Mouse (Mus musculus): Measurements from ENCODE around the gene Fam173b. TPM values are rescaled to one million over a fixed set of nuclear protein-coding genes. Genes with fewer than 3 reads are reported as not detected.
"Not testable (repeated sequence)": the region's sequence is repeated elsewhere in the genome, so short reads cannot be mapped to it uniquely, and the experiment has no call there.

Gene Fam173b
- 10 to 100 TPM; 12.9 to 13.5 TPM for total RNA-seq (2021)
- long read RNA-seq, experiment 1, full-length matches to known transcripts, result 2 of 2 reads
- long read RNA-seq, experiment 1, partial matches to known transcripts, result 0 of 2 reads
- long read RNA-seq, experiment 1, other reads (novel, unspliced or antisense), result 0 of 2 reads
- long read RNA-seq, experiment 2, full-length matches to known transcripts, result 9 of 13 reads
- long read RNA-seq, experiment 2, partial matches to known transcripts, result 1 of 13 reads
- long read RNA-seq, experiment 2, other reads (novel, unspliced or antisense), result 3 of 13 reads

GRCm38 (mm10) chr15:31601646-31602374 lies at the start of gene Fam173b, which contains the start of gene Cct5:
TSS of gene Fam173b (plus strand) at chr15:31601852.
TSS of gene Cct5 (minus strand) at chr15:31601804.
- peak; percentile 98 to 100 for DNase-seq (ENCODE audit: low spot score in 2 of 2)

GRCm38 (mm10) chr15:31554855-31555254 lies 46.8 kb upstream of the Fam173b start:
- DNase-seq (ENCODE audit: low spot score in 2 of 2), result no peak

DNA sequence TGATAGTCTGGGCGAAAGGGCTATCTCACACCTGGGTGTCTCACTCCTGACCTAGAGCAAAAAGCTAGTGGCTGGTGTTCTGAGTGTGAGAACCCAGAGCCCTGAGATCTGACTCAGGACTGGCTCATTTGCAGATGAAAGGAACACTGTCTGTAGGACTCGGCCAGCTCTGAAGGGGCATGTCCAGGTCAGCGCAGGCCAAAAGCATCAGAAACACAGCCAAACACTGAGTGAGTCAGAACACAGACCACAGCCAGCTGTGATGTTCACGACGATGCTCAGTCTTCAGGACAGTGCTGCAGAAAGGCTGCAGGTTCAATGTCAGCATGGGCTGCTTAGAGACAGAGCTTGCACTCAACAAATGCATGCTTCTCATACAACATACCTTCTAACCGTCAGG lies 40.3 kb upstream of the Fam173b start:
- no peak for DNase-seq (ENCODE audit: low spot score in 2 of 2)

- DNase-seq (ENCODE audit: low spot score in 2 of 2), result no peak
These were observed 39.7 kb upstream of the Fam173b start for GRCm38 (mm10) chr15:31561976-31562375.

GRCm38 (mm10) chr15:31562847-31563246 lies 38.8 kb upstream of the Fam173b start:
- no peak for DNase-seq (ENCODE audit: low spot score in 2 of 2)

- no peak for DNase-seq (ENCODE audit: low spot score in 2 of 2)
These were observed 37.8 kb upstream of the Fam173b start for GRCm38 (mm10) chr15:31563577-31564546.

- DNase-seq (ENCODE audit: low spot score in 2 of 2), result no peak
These were observed 36.5 kb upstream of the Fam173b start, which contains the start of gene Cmbl for GRCm38 (mm10) chr15:31565184-31565583. TSS of gene Cmbl (plus strand) at chr15:31565389.

DNA sequence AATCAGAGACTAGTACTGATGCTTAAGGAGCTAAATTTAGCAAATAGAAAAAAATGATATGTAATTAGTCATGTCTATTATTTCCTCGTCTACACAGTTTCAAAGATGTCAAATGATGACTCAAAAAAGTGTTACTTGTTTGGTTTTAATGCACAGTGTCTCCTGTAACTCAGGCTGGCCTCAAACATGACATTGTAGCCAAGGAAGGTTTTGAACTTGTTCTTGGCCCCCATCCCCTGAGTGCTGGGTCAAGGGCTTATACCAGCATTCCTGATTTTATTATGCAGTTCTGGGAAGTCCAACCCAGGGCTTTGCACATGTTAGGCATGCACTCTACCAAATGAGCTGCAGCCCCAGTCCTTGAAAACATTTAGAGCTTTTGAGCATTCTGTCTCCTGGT lies 35.9 kb upstream of the Fam173b start:
- no peak for DNase-seq (ENCODE audit: low spot score in 2 of 2)

GRCm38 (mm10) chr15:31567431-31567830 lies 34.2 kb upstream of the Fam173b start:
- DNase-seq (ENCODE audit: low spot score in 2 of 2), result no peak

DNA sequence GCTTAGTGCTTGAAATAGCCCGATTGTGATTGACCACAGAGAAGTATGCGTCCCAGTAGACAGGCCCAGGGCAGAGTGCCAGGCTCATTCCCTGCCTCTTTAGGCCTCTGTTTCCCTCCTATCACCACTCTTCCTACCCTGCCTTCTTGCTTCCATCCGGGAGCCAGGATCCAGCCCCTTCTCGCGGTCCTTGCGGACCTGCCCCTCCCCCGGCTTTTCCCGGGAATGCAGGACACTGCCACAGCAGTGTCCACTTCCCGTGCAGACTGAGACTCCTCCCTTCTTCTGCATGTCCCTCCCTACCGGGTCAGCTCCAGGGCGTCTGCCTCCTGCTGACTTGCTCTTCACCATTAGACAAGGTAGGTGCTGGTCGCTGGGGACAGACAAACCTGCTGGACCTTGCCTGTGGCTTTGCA lies 33.1 kb upstream of the Fam173b start:
- DNase-seq (ENCODE audit: low spot score in 2 of 2), result no peak

DNA sequence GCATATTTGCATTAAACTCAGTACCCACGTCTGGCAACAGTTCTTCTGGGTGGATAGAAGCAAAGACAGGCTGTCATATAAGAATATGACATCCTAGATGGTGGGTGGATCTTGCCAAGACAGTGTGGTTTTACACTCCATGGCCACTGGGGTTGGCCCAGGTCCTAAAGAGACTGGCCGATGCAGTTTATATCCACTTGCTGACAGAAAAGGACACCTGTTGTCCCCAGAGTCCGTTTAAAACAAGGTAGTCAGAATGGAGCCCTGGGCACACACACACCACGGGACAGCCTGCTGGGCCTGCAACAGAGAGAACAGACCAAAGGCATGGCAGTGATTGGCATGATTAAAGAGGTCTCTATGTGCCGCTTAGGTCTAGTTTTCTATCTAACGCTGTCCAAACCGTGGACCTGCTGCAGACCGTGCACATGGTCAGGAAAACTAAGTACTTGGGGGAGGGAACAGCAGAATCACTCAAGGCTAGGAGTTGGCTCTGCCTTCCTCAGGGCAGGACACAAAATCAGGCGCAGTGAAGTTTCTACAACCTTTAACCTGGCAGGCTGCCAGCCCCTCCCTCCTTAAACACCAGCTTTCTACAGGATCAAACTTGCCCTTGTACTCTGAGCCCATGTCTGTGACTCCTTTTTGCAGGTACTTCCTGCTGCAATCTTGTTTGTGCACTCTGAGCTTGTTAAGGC lies 32.2 kb upstream of the Fam173b start:
- no peak for DNase-seq (ENCODE audit: low spot score in 2 of 2)

DNA sequence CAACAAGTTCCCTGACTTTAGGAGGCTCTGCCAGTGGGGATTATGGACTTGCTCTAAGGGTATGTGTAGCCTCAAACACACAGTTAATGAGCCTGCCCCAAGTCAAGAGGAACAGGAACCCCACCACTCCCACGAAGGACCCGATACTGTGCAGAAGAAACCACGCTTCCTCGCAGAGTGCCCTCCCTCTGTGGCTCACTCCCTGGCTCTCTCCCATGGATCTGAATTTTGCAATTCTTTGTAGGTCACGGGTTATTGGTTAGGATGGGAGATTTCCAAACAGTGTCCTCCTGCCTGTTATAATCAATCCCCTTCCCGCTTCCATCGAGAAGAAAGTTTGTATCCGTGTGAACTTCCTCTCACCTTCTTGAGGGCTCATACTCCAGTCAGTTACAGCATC lies 30.7 kb upstream of the Fam173b start:
- DNase-seq (ENCODE audit: low spot score in 2 of 2), result no peak

DNA sequence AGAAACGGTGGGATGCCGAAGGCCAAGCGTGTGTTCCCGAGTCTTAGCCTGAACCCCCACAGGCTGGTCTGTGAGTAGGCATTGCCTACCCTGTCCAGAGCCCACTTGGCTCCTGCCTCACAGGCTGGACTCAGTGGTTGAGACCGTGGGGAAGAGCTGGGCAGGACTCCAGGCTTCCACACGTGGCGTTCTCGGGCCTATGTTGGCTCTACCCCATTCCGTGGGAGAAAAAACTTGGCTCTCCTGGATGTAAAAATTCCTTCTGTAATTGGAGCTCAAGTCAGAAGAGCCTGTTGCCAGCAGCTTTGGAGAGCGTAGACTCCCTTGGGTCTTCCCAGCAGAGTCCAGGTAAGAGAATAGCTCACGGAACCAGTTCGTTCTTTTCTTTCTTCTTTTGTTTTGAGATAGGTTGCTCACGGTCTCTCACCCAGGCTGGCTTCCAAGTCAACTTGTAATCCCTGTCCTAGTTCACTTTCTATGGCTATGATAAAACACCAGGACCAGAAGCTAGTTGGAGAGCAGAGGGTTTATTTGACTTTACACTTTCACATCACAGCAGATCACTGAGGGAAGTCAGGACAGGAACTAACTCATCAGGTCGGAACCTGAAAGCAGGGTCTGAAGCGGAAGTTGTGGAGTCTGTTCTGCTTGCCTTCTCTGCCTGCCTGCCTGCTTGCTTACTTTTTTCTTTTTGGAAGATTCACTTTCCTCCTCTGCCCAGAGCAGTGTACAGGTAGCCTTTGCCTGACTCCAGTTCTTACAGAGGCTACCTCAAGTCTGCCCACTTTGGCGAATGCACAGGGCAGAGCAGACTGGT lies 29.5 kb upstream of the Fam173b start:
- no peak for DNase-seq (ENCODE audit: low spot score in 2 of 2)

GRCm38 (mm10) chr15:31573287-31573686 lies 28.4 kb upstream of the Fam173b start:
- no peak for DNase-seq (ENCODE audit: low spot score in 2 of 2)

- no peak for DNase-seq (ENCODE audit: low spot score in 2 of 2)
These were observed 28.0 kb upstream of the Fam173b start for GRCm38 (mm10) chr15:31573692-31574091.

- DNase-seq (ENCODE audit: low spot score in 2 of 2), result no peak
These were observed 25.6 kb upstream of the Fam173b start for GRCm38 (mm10) chr15:31576076-31576475.

GRCm38 (mm10) chr15:31581086-31581485 lies 20.6 kb upstream of the Fam173b start:
- DNase-seq (ENCODE audit: low spot score in 2 of 2), result not testable (repeated sequence)

DNA sequence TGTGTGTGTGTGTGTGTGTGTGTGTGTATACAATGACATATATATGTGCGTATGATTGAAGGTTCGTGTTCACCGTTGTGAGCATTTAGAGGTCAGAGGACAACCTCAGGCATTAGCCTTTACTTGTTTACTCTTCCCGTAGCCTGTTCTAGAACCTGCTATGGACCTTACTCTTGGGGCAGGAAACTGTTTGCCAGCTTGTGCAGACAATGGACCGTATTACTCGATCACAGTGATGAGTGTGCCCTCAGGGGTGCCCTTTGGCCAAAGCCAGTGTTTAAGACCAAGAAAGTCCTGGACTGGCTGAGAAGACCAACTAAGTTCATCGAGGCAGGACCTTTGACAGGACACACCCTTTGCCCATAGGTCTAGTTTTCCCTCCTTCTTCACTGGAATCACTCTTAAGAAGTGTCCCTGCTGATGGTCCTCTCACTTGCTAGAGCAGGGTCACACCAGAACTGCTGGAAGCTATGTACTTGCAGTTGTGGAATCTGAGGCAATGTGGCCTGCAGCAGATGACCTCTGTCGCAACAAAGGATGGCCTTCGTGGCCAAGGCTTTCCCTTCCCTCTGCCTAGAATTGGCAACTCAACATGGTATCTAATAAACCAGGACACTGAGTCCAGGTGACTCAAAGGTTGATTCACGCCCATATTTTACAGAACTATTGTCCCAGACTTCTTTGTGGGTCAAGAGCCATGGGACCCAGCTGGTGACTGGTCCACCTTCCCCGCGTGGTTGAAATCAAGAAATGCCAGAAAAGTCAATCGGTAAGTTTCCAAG lies 18.2 kb upstream of the Fam173b start:
- no peak for DNase-seq (ENCODE audit: low spot score in 2 of 2)

DNA sequence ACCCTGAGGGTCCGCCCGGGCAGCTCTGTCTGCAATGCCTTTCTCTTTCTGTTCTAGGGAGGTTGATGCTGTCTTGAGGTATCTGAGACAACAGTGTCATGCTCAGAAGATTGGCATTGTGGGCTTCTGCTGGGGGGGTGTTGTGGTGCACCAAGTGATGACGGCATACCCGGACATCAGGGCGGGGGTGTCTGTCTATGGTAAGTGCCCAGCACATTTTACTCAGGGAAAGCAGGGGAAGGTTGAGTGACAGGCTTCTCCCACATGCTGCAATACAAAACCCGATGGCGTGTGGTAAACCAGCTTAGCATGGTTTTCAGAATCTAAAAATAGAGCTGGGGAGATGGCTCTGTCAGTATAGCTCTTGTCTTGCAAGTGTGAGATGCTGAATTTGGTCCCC lies 16.4 kb upstream of the Fam173b start:
- DNase-seq (ENCODE audit: low spot score in 2 of 2), result no peak

All from layer of hippocampus, postnatal 14 days (tissue).